Mouse (Mus musculus): ENCODE measurements around the gene Rbm47. TPM values are rescaled to one million over a fixed set of nuclear protein-coding genes. Genes with fewer than 3 reads are reported as not detected.

Gene Rbm47
- polyA plus RNA-seq, 1 experiment, result 12.7 TPM

DNA sequence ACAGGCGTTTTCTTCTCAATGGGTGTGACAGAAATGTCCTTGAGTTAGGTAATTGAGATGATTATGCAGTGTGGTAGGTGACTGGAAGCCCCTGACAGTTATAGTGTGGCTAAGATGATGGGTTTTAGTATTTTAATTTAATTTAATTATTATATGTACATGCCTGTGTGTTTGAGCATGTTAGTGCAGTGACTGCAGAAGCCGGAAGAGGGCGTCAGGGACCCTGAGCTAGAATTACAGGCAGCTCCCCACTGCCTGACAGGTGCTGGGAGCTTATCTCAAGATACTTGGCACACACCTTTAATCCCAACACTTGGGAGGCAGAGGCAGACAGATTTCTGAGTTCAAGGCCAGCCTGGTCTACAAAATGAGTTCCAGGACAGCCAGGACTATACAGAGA, 204.9 kb downstream of the Rbm47 start:
- Histone ChIP-seq H3K4me3 (ENCODE audit: control insufficient read depth, insufficient read depth, low read length) (no peak overlapping the region), H3K36me3 (ENCODE audit: control insufficient read depth, insufficient read depth, low read length) (peaks cover 32% of the 10 kb centered on the region), H3K4me1 (replicated peaks; ENCODE audit: control insufficient read depth, insufficient read depth, low read length) (peaks cover 5% of the 10 kb centered on the region), H3K27ac (ENCODE audit: control insufficient read depth, insufficient read depth, low read length) (no peak overlapping the region), H3K27me3 (ENCODE audit: control insufficient read depth, insufficient read depth, low read length) (no peaks in the 10 kb centered on the region)
- TF ChIP-seq POLR2A (IDR thresholded peaks at IDR 0.05; ENCODE audit: control insufficient read depth, extremely low read depth, insufficient read depth, low read length, poor library complexity) (no peak), CTCF (IDR thresholded peaks at IDR 0.05; ENCODE audit: borderline replicate concordance, control insufficient read depth, extremely low read depth, insufficient read depth, low read length, poor library complexity) (no peak)
- DNase-seq, result no peak
- 97% methylated on average over 3 of the region's 3 CpGs for WGBS

DNA sequence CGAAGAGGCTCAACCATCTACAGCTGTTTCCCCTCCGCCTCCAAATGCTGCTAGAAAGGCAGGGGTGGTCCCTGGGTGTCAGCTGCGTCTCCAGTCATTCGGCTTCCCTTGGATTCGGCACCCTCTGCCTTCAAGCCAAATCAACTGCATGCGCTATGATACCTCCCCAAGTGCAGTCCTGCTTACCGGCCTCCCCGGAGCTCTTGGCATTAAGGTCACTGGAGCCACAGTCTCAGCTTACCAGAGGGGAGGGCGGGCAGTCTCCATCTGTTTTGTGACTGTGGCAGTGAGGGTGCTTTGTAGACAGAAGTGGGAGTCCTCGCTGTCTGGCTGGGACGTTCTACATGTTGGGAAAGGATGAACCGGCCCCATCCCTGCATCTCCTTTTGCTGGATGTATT, 205.8 kb downstream of the Rbm47 start:
- Histone ChIP-seq H3K4me1 (replicated peaks; ENCODE audit: control insufficient read depth, insufficient read depth, low read length) (peaks cover 5% of the 10 kb centered on the region), H3K27me3 (ENCODE audit: control insufficient read depth, insufficient read depth, low read length) (no peaks in the 10 kb centered on the region), H3K4me3 (ENCODE audit: control insufficient read depth, insufficient read depth, low read length) (no peak overlapping the region), H3K27ac (ENCODE audit: control insufficient read depth, insufficient read depth, low read length) (no peak overlapping the region), H3K36me3 (ENCODE audit: control insufficient read depth, insufficient read depth, low read length) (peaks cover 24% of the 10 kb centered on the region)
- no peak for DNase-seq
- TF ChIP-seq CTCF (IDR thresholded peaks at IDR 0.05; ENCODE audit: borderline replicate concordance, control insufficient read depth, extremely low read depth, insufficient read depth, low read length, poor library complexity) (no peak), POLR2A (IDR thresholded peaks at IDR 0.05; ENCODE audit: control insufficient read depth, extremely low read depth, insufficient read depth, low read length, poor library complexity) (no peak)
- WGBS, result 97% methylated on average over 12 of the region's 12 CpGs

Other genes with a start within 250 kb of the Rbm47 start
- gene Chrna9, start 238.2 kb downstream of the Rbm47 start, polyA plus RNA-seq (2012; rRNA removed), result 212 and 251 TPM in 2 replicates
- gene 9130230L23Rik, start 168.8 kb downstream of the Rbm47 start, polyA plus RNA-seq (2012; rRNA removed), result 0.08 and 0.35 TPM in 2 replicates
- gene Nsun7, start 86.8 kb upstream of the Rbm47 start, polyA plus RNA-seq (2012; rRNA removed), result 0.28 and 0.31 TPM in 2 replicates

All from thymus, adult 2 months (tissue).